Mouse (Mus musculus) G1E (cell line): ENCODE results near the gene Iqcd. TPM values are rescaled to one million over a fixed set of nuclear protein-coding genes. Genes with fewer than 3 reads are reported as not detected.

Experiments used
- ATAC-seq: 2 replicates; pipeline ENCODE4 v1.8.0; 2016; ENCODE audit warnings: mild to moderate bottlenecking; ENCODE audit not compliant: insufficient number of reproducible peaks, poor library complexity, low FRiP score, severe bottlenecking; ENCODE audit errors: extremely low read depth
- DNase-seq: peaks from one replicate; pipeline ENCODE4 v3.0.0; 2012; ENCODE audit warnings: low spot score
- H3K27me3 ChIP-seq: 2 replicates; pipeline ENCODE4 v1.6.1; 2012; ENCODE audit warnings: mild to moderate bottlenecking, low read length, inconsistent platforms; ENCODE audit not compliant: insufficient read depth
- H3K36me3 ChIP-seq: replicated peaks from 2 replicates; pipeline ENCODE3; 2012; ENCODE audit warnings: mild to moderate bottlenecking, inconsistent platforms
- H3K4me1 ChIP-seq: 2 replicates; pipeline ENCODE4 v1.6.1; 2012; ENCODE audit warnings: low read depth, low read length, inconsistent platforms, mixed read lengths; ENCODE audit not compliant: insufficient read depth
- H3K4me3 ChIP-seq: 2 replicates; pipeline ENCODE4 v1.5.1; 2012; ENCODE audit warnings: low read depth, mild to moderate bottlenecking, inconsistent platforms, low read length, moderate library complexity, mixed read lengths
- H3K9me3 ChIP-seq: replicated peaks from 2 replicates; pipeline ENCODE4 v1.6.1; 2012; ENCODE audit warnings: inconsistent platforms
- CTCF ChIP-seq: IDR thresholded peaks from 2 replicates; pipeline ENCODE4 v1.5.1; 2012; ENCODE audit warnings: low read depth, low read length, inconsistent platforms, mixed read lengths
- GATA1 ChIP-seq: IDR thresholded peaks from 2 replicates; pipeline ENCODE4 v1.6.1; 2012; ENCODE audit warnings: borderline replicate concordance, low read length, inconsistent platforms, mixed read lengths
- GATA2 ChIP-seq: IDR thresholded peaks from 2 replicates; pipeline ENCODE4 v1.6.1; 2012; ENCODE audit warnings: low read depth, low read length, inconsistent platforms, borderline replicate concordance
- POLR2AphosphoS5 ChIP-seq: IDR thresholded peaks from 2 replicates; pipeline ENCODE4 v1.6.1; 2012; ENCODE audit warnings: low read depth, low read length, inconsistent platforms; ENCODE audit not compliant: insufficient replicate concordance
- TAL1 ChIP-seq: conservative IDR thresholded peaks from 2 replicates; pipeline ENCODE4 v1.6.1; 2012; ENCODE audit warnings: low read depth, low read length, inconsistent platforms, mixed read lengths
- polyA plus RNA-seq: library from polyadenylated mRNA; stranded (reverse); fragments of >175 nt; gene quantifications from 2 replicates; pipeline ENCODE4 v1.2.3, GENCODE M21; 2012
- total RNA-seq, 2 experiments: library from RNA; stranded (forward) in 1 of 2; stranded (reverse) in 1 of 2; fragments of 200-1000 nt in 1 of 2; fragments of >200 nt in 1 of 2; fragmentation: Nextera tagmentation in 1 of 2; gene quantifications; 2 replicates each; pipeline ENCODE4 v1.2.3; 2014 to 2017

Gene Iqcd
- total and polyA plus RNA-seq, 3 experiments = 0.60 to 1.2 TPM; not detected in 1

DNA sequence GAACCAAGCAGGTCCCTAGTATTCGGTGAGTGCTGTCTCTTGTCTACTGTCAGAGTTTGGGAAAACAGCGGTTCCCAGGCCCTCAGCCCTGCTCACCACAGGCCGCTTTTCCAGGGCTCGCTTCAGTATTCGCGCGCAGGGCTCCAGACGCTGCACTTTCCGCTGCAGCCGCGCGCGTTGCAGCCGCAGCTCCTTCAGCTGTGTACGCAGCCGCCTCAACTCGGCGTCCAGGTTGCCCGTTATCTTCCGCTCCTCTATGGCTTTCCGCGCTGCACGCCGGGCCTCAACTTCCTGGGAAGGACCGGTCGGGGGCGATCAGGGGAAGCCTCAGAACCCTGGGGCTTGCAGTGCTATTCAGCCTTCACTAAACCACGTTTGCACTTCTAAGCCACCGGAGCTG is 42.3 kb downstream of the Iqcd start:
- DNase-seq (no peak), ATAC-seq (no peak)
- peaks cover 31% of the 10 kb centered on the region for H3K27me3 ChIP-seq
- peaks cover 37% of the 10 kb centered on the region for H3K36me3 ChIP-seq
- no peak overlapping the region for H3K4me3 ChIP-seq
- peaks cover 12% of the 10 kb centered on the region for H3K9me3 ChIP-seq
- peaks cover 36% of the 10 kb centered on the region for H3K4me1 ChIP-seq
- no peak for TF ChIP-seq POLR2AphosphoS5
- no peak for TF ChIP-seq CTCF
- no peak for TF ChIP-seq GATA1
- TF ChIP-seq TAL1 = no peak
- no peak for TF ChIP-seq GATA2

- no peak for ATAC-seq
- peaks cover 12% of the 10 kb centered on the region for H3K9me3 ChIP-seq
- peaks cover 30% of the 10 kb centered on the region for H3K36me3 ChIP-seq
- no peak for DNase-seq
- 0 out of 2 replicates have a peak, but pooled peaks have one; percentile 20 for TF ChIP-seq CTCF
- no peak for TF ChIP-seq TAL1
- TF ChIP-seq GATA2 = no peak
- H3K4me1 ChIP-seq = peaks cover 32% of the 10 kb centered on the region
- peaks cover 34% of the 10 kb centered on the region for H3K27me3 ChIP-seq
- H3K4me3 ChIP-seq = no peak overlapping the region
These were observed 43.1 kb downstream of the Iqcd start for GRCm38 (mm10) chr5:120631892-120632291.

GRCm38 (mm10) chr5:120634131-120634530 is 45.3 kb downstream of the Iqcd start, which contains the start of gene Cfap73:
Gene Cfap73 (minus strand): TSS chr5:120634235.
- H3K9me3 ChIP-seq = peaks cover 12% of the 10 kb centered on the region
- peaks cover 44% of the 10 kb centered on the region for H3K27me3 ChIP-seq
- no peak for ATAC-seq

DNA sequence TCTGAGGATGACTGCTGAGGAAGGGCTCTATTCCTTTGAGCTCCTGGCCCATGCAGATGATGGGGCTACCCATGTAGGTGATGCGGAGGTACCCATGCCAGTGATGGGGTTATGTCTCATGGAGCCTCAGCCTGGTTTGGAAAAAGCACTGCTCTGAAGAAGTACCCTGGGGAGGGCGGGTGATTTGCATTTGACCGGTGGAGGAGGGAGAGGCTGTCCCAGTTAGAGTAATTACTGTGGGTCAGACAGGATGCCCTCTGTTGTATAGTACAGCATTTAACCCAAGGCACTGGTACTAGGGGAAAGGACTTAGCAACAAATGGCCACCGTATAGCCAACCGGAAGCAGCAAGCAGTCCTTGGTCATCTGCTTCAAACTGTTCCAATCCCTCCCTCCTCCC is 46.0 kb downstream of the Iqcd start:
- no peak for ATAC-seq
- H3K4me3 ChIP-seq = no peak overlapping the region

More at GRCm38 (mm10) chr5:120634131-120634530, 45.3 kb downstream of the Iqcd start, which contains the start of gene Cfap73:
- peaks cover 14% of the 10 kb centered on the region for H3K4me1 ChIP-seq
- H3K36me3 ChIP-seq = peaks cover 10% of the 10 kb centered on the region
- no peak within 1 kb of the TSS for H3K4me3 ChIP-seq
- DNase-seq = no peak
- TF ChIP-seq POLR2AphosphoS5 (no peak), CTCF (no peak), GATA1 (no peak), TAL1 (no peak), GATA2 (no peak)

DNA sequence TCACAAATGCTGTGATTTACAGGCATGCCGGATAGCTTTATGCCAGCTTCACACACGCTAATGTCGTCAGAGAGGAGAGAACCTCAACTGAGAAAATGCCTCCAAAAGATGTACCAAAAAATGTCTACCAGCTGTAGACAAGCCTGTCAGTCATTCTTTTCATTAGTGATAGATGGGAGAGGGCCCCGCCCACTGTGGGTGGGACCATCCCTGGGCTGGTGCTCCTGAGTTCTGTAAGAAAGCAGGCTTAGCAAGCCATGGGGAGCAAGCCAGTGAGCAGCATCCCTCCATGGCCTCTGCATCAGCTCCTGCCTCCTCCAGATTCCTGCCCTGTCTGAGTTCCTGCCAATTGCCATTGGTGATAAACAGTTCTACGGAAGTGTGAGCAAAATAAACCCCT is 46.8 kb downstream of the Iqcd start:
- H3K4me1 ChIP-seq = peaks cover 13% of the 10 kb centered on the region
- no peak for TF ChIP-seq TAL1
- no peak for TF ChIP-seq POLR2AphosphoS5
- TF ChIP-seq CTCF = no peak
- TF ChIP-seq GATA2 = no peak
- no peak for TF ChIP-seq GATA1
- DNase-seq = no peak
- H3K9me3 ChIP-seq = peaks cover 16% of the 10 kb centered on the region
- peaks cover 46% of the 10 kb centered on the region for H3K27me3 ChIP-seq
- no peak overlapping the region for H3K4me3 ChIP-seq
- no peaks in the 10 kb centered on the region for H3K36me3 ChIP-seq
- no peak for ATAC-seq

More for the DNA sequence above, 46.0 kb downstream of the Iqcd start:
- H3K27me3 ChIP-seq = peaks cover 44% of the 10 kb centered on the region
- no peak for DNase-seq
- H3K9me3 ChIP-seq = peaks cover 12% of the 10 kb centered on the region
- TF ChIP-seq GATA1 = no peak
- no peak for TF ChIP-seq TAL1
- TF ChIP-seq GATA2 = no peak
- no peak for TF ChIP-seq CTCF
- no peak for TF ChIP-seq POLR2AphosphoS5
- peaks cover 13% of the 10 kb centered on the region for H3K4me1 ChIP-seq
- H3K36me3 ChIP-seq = peaks cover 4% of the 10 kb centered on the region

GRCm38 (mm10) chr5:120640094-120640493 is 51.3 kb downstream of the Iqcd start:
- ATAC-seq (no peak), DNase-seq (no peak)
- Histone ChIP-seq H3K4me3 (no peak overlapping the region; the same call in 1 of the 2 replicates), H3K27me3 (peaks cover 36% of the 10 kb centered on the region), H3K36me3 (no peaks in the 10 kb centered on the region), H3K9me3 (peaks cover 6% of the 10 kb centered on the region), H3K4me1 (peaks cover 31% of the 10 kb centered on the region)
- peak; percentile 87; the same call in 1 of the 2 replicates for TF ChIP-seq POLR2AphosphoS5
- no peak for TF ChIP-seq GATA1
